Mouse (Mus musculus): ENCODE data around the gene Mmab.

Gene Mmab

GRCm38 (mm10) chr5:114443566-114444367, at the start of gene Mmab, which contains the start of gene Mvk:
Gene Mmab (minus strand): TSS chr5:114444060.
Gene Mvk (plus strand): TSS chr5:114444269.
- peak; percentile 98 for DNase-seq (ENCODE audit: low read depth)

- DNase-seq (ENCODE audit: low read depth): no peak
Measured at GRCm38 (mm10) chr5:114490241-114490640, 46.4 kb upstream of the Mmab start.

- DNase-seq (ENCODE audit: low read depth): no peak
Measured at GRCm38 (mm10) chr5:114489570-114489969, 45.7 kb upstream of the Mmab start.

- DNase-seq (ENCODE audit: low read depth): no peak
Measured at GRCm38 (mm10) chr5:114485685-114486084, 41.8 kb upstream of the Mmab start.

- peak; percentile 34 for DNase-seq (ENCODE audit: low read depth)
Measured at GRCm38 (mm10) chr5:114482587-114483011, 38.7 kb upstream of the Mmab start.

GRCm38 (mm10) chr5:114478267-114478666, 34.4 kb upstream of the Mmab start:
- no peak for DNase-seq (ENCODE audit: low read depth)

GRCm38 (mm10) chr5:114474741-114475491, 31.1 kb upstream of the Mmab start:
- no peak for DNase-seq (ENCODE audit: low read depth)

GRCm38 (mm10) chr5:114470359-114470758, 26.5 kb upstream of the Mmab start:
- DNase-seq (ENCODE audit: low read depth): no peak

GRCm38 (mm10) chr5:114468007-114468406, 24.1 kb upstream of the Mmab start:
- no peak for DNase-seq (ENCODE audit: low read depth)

- no peak for DNase-seq (ENCODE audit: low read depth)
Measured at GRCm38 (mm10) chr5:114467430-114467829, 23.6 kb upstream of the Mmab start.

GRCm38 (mm10) chr5:114467019-114467418, 23.2 kb upstream of the Mmab start:
- no peak for DNase-seq (ENCODE audit: low read depth)

GRCm38 (mm10) chr5:114465641-114466040, 21.8 kb upstream of the Mmab start:
- DNase-seq (ENCODE audit: low read depth): no peak

GRCm38 (mm10) chr5:114464561-114464960, 20.7 kb upstream of the Mmab start:
- no peak for DNase-seq (ENCODE audit: low read depth)

GRCm38 (mm10) chr5:114462067-114463040, 18.5 kb upstream of the Mmab start:
- DNase-seq (ENCODE audit: low read depth): no peak

- DNase-seq (ENCODE audit: low read depth): peak; percentile 84
Measured at GRCm38 (mm10) chr5:114461238-114461637, 17.4 kb upstream of the Mmab start.

- DNase-seq (ENCODE audit: low read depth): no peak
Measured at GRCm38 (mm10) chr5:114456995-114457605, 13.2 kb upstream of the Mmab start.

- no peak for DNase-seq (ENCODE audit: low read depth)
Measured at GRCm38 (mm10) chr5:114456287-114456686, 12.4 kb upstream of the Mmab start.

- no peak for DNase-seq (ENCODE audit: low read depth)
Measured at GRCm38 (mm10) chr5:114449011-114449410, 5.2 kb upstream of the Mmab start.

GRCm38 (mm10) chr5:114444368-114444692, 470 bp upstream of the Mmab start:
- DNase-seq (ENCODE audit: low read depth): no peak

GRCm38 (mm10) chr5:114435588-114435987, 8.3 kb downstream of the Mmab start:
- DNase-seq (ENCODE audit: low read depth): no peak

- no peak for DNase-seq (ENCODE audit: low read depth)
Measured at GRCm38 (mm10) chr5:114434359-114434758, 9.5 kb downstream of the Mmab start.

GRCm38 (mm10) chr5:114429781-114430180, 14.1 kb downstream of the Mmab start:
- no peak for DNase-seq (ENCODE audit: low read depth)
